Mouse (Mus musculus) embryonic facial prominence, embryonic 15.5 days (tissue): ENCODE measurements around the gene Ccdc163. TPM values are rescaled to one million over a fixed set of nuclear protein-coding genes. Genes with fewer than 3 reads are reported as not detected.
A peak's percentile ranks its signal among the peaks of the same experiment; 100 is the strongest.

ENCODE experiments used
- ATAC-seq: fragments of 200-750 bp; cut with Nextera tagmentation; 2 replicates; pipeline ENCODE4 v1.8.0; 2017; ENCODE audit warnings: low read depth, moderate TSS enrichment; ENCODE audit not compliant: insufficient number of reproducible peaks, low FRiP score, low TSS enrichment
- H3K27ac ChIP-seq: fragments of 300-500 bp; sonication (generic); replicated peaks from 2 replicates; pipeline ENCODE4 v1.5.1; 2015; ENCODE audit warnings: mild to moderate bottlenecking, inconsistent platforms
- H3K27me3 ChIP-seq: fragments of 300-500 bp; sonication (generic); 2 replicates; pipeline ENCODE4 v1.6.1; 2015; ENCODE audit warnings: inconsistent platforms
- H3K36me3 ChIP-seq: fragments of 300-500 bp; sonication (generic); 2 replicates; pipeline ENCODE4 v1.6.1; 2015; ENCODE audit warnings: mild to moderate bottlenecking, inconsistent platforms
- H3K4me1 ChIP-seq: fragments of 300-500 bp; sonication (generic); 2 replicates; pipeline ENCODE4 v1.6.1; 2015; ENCODE audit warnings: inconsistent platforms
- H3K4me2 ChIP-seq: fragments of 300-500 bp; sonication (generic); replicated peaks from 2 replicates; pipeline ENCODE4 v1.6.1; 2015; ENCODE audit warnings: mild to moderate bottlenecking, inconsistent platforms
- H3K4me3 ChIP-seq: fragments of 300-500 bp; sonication (generic); replicated peaks from 2 replicates; pipeline ENCODE4 v1.5.1; 2015; ENCODE audit warnings: mild to moderate bottlenecking, inconsistent platforms
- H3K9ac ChIP-seq: fragments of 300-500 bp; sonication (generic); 2 replicates; pipeline ENCODE4 v1.6.1; 2015; ENCODE audit warnings: inconsistent platforms
- H3K9me3 ChIP-seq: fragments of 300-500 bp; sonication (generic); replicated peaks from 2 replicates; pipeline ENCODE4 v1.6.1; 2016; ENCODE audit warnings: inconsistent platforms
- WGBS: fragments of 180-500 bp; shearing (Covaris S2); methylation state at CpG from one replicate; pipeline ENCODE4 v1.1.7; 2015; 5-methylcytosine and 5-hydroxymethylcytosine counted together
- polyA plus RNA-seq: library from polyadenylated mRNA; unstranded; fragments of >200 nt; fragmentation: Nextera tagmentation; extraction: Ambion mirVana; gene quantifications from 2 replicates; pipeline ENCODE4 v1.2.1, GENCODE M21; 2015

Gene Ccdc163
- polyA plus RNA-seq, 1 experiment from 2014 or later = 32.0 TPM

- Histone ChIP-seq H3K4me1 (no peaks in the 10 kb centered on the region), H3K9ac (no peak overlapping the region), H3K9me3 (no peaks in the 10 kb centered on the region), H3K36me3 (no peaks in the 10 kb centered on the region), H3K4me2 (no peak overlapping the region), H3K27ac (no peak overlapping the region), H3K27me3 (no peaks in the 10 kb centered on the region), H3K4me3 (no peak overlapping the region)
- ATAC-seq = no peak
- 75% methylated on average over 2 of the region's 2 CpGs for WGBS
Observed at GRCm38 (mm10) chr4:116780541-116780940, 72.2 kb downstream of the Ccdc163 start.

GRCm38 (mm10) chr4:116781366-116781765, 73.1 kb downstream of the Ccdc163 start:
- no peak for ATAC-seq
- H3K9me3 ChIP-seq = no peaks in the 10 kb centered on the region
- no peak overlapping the region for H3K4me3 ChIP-seq
- no peak overlapping the region for H3K27ac ChIP-seq
- no peaks in the 10 kb centered on the region for H3K27me3 ChIP-seq
- no peak overlapping the region for H3K4me2 ChIP-seq
- no peaks in the 10 kb centered on the region for H3K4me1 ChIP-seq
- WGBS = 42% methylated on average over 2 of the region's 2 CpGs
- H3K9ac ChIP-seq = no peak overlapping the region
- no peaks in the 10 kb centered on the region for H3K36me3 ChIP-seq

DNA sequence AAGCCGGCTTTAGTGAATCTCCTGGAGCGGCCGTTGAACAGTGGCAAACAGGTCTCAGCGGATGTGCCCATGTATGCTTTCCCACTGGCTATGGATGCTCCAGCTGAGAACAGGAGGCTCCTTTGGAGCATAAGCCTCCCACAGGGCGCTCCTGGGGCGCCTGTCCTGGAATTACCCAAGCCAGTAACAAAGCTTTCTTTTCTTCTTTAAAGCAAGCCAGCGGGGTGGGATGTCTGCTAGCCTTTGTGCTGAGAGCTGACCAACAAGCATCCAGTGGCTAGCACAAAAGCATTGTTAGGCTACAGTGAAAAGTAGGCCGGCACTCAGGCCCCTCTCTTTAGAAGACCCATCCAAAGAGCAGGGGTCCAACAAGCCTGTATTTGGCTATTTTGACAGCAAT, 73.9 kb downstream of the Ccdc163 start:
- H3K4me2 ChIP-seq = no peak overlapping the region
- H3K9me3 ChIP-seq = no peaks in the 10 kb centered on the region
- no peaks in the 10 kb centered on the region for H3K36me3 ChIP-seq
- no peak overlapping the region for H3K4me3 ChIP-seq
- no peaks in the 10 kb centered on the region for H3K27me3 ChIP-seq
- no peaks in the 10 kb centered on the region for H3K4me1 ChIP-seq
- 19% methylated on average over 8 of the region's 8 CpGs for WGBS
- ATAC-seq = no peak
- H3K9ac ChIP-seq = no peak overlapping the region
- H3K27ac ChIP-seq = no peak overlapping the region

- Histone ChIP-seq H3K27ac (no peak overlapping the region), H3K27me3 (no peaks in the 10 kb centered on the region), H3K4me2 (no peak overlapping the region), H3K4me1 (peaks cover 10% of the 10 kb centered on the region; the same call in 1 of the 2 replicates), H3K9ac (no peak overlapping the region), H3K4me3 (no peak overlapping the region), H3K9me3 (no peaks in the 10 kb centered on the region), H3K36me3 (no peaks in the 10 kb centered on the region)
- 97% methylated on average over 1 of the region's 1 CpGs for WGBS
- ATAC-seq = no peak
Observed at GRCm38 (mm10) chr4:116786587-116786986, 78.3 kb downstream of the Ccdc163 start.

GRCm38 (mm10) chr4:116787985-116788760, 79.9 kb downstream of the Ccdc163 start:
- no peak for ATAC-seq
- 26% methylated on average over 7 of the region's 7 CpGs for WGBS
- peaks cover 10% of the 10 kb centered on the region; the same call in 1 of the 2 replicates for H3K4me1 ChIP-seq
- no peak overlapping the region for H3K9ac ChIP-seq
- H3K36me3 ChIP-seq = no peaks in the 10 kb centered on the region
- H3K27me3 ChIP-seq = no peaks in the 10 kb centered on the region
- H3K27ac ChIP-seq = peak overlapping the region; percentile 39
- peak overlapping the region; percentile 25 for H3K4me2 ChIP-seq
- no peaks in the 10 kb centered on the region for H3K9me3 ChIP-seq
- H3K4me3 ChIP-seq = no peak overlapping the region

GRCm38 (mm10) chr4:116788956-116789355, 80.6 kb downstream of the Ccdc163 start:
- Histone ChIP-seq H3K27me3 (no peaks in the 10 kb centered on the region), H3K4me1 (peaks cover 10% of the 10 kb centered on the region; the same call in 1 of the 2 replicates), H3K4me2 (peak overlapping the region; percentile 25), H3K36me3 (no peaks in the 10 kb centered on the region), H3K9ac (no peak overlapping the region), H3K27ac (peak overlapping the region; percentile 39), H3K9me3 (no peaks in the 10 kb centered on the region), H3K4me3 (no peak overlapping the region)
- 5% methylated on average over 3 of the region's 3 CpGs for WGBS
- peak; percentile 43; the same call in 1 of the 2 replicates for ATAC-seq

GRCm38 (mm10) chr4:116792453-116792852, 84.1 kb downstream of the Ccdc163 start:
- WGBS = 84% methylated on average over 8 of the region's 8 CpGs
- no peak for ATAC-seq

DNA sequence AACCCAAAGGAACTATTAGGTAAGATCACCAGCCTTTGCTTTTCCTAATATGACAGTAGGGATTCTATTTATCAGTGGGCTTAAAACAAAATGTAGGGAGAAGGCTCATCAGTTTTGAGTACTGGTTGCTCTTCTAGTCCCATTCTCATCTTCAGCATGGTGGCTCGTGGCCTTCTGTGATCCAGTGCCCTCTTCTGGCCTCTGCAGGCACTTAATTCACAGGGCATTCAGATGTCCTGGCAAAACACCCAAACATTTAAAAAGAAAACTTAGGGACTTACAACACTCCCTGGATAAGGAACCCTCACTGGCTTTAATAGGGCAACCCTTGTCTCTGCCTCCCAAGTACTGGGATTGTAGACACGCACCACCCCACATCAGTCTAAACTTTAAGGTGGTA, 86.0 kb downstream of the Ccdc163 start:
- no peak overlapping the region for H3K9ac ChIP-seq
- no peaks in the 10 kb centered on the region for H3K36me3 ChIP-seq
- no peak overlapping the region for H3K4me3 ChIP-seq
- H3K9me3 ChIP-seq = no peaks in the 10 kb centered on the region
- H3K4me2 ChIP-seq = no peak overlapping the region
- WGBS = 80% methylated on average over 2 of the region's 2 CpGs
- no peak for ATAC-seq
- no peak overlapping the region for H3K27ac ChIP-seq
- H3K27me3 ChIP-seq = no peaks in the 10 kb centered on the region
- no peaks in the 10 kb centered on the region for H3K4me1 ChIP-seq

More at GRCm38 (mm10) chr4:116792453-116792852, 84.1 kb downstream of the Ccdc163 start:
- no peak overlapping the region for H3K4me2 ChIP-seq
- no peak overlapping the region for H3K4me3 ChIP-seq
- no peaks in the 10 kb centered on the region for H3K9me3 ChIP-seq
- H3K9ac ChIP-seq = no peak overlapping the region
- H3K36me3 ChIP-seq = no peaks in the 10 kb centered on the region
- no peak overlapping the region for H3K27ac ChIP-seq
- H3K4me1 ChIP-seq = peaks cover 10% of the 10 kb centered on the region; the same call in 1 of the 2 replicates
- no peaks in the 10 kb centered on the region for H3K27me3 ChIP-seq

GRCm38 (mm10) chr4:116796442-116797110, 88.3 kb downstream of the Ccdc163 start:
- no peak overlapping the region for H3K27ac ChIP-seq
- H3K36me3 ChIP-seq = 0 out of 2 replicates have a peak, but pooled peaks cover 4% of the 10 kb centered on the region
- no peak for ATAC-seq
- no peak overlapping the region for H3K4me2 ChIP-seq
- no peaks in the 10 kb centered on the region for H3K9me3 ChIP-seq
- H3K4me3 ChIP-seq = no peak overlapping the region
- H3K9ac ChIP-seq = no peak overlapping the region
- no peaks in the 10 kb centered on the region for H3K27me3 ChIP-seq
- no peaks in the 10 kb centered on the region for H3K4me1 ChIP-seq
- 44% methylated on average over 1 of the region's 1 CpGs for WGBS

GRCm38 (mm10) chr4:116799901-116800300, 91.6 kb downstream of the Ccdc163 start:
- H3K4me1 ChIP-seq = no peaks in the 10 kb centered on the region
- 36% methylated on average over 5 of the region's 5 CpGs for WGBS
- H3K9me3 ChIP-seq = no peaks in the 10 kb centered on the region

More at GRCm38 (mm10) chr4:116799901-116800300, 91.6 kb downstream of the Ccdc163 start:
- no peak overlapping the region for H3K4me3 ChIP-seq
- H3K27me3 ChIP-seq = no peaks in the 10 kb centered on the region
- no peak overlapping the region for H3K27ac ChIP-seq
- peaks cover 30% of the 10 kb centered on the region for H3K36me3 ChIP-seq
- no peak for ATAC-seq
- no peak overlapping the region for H3K4me2 ChIP-seq
- H3K9ac ChIP-seq = no peak overlapping the region
